Mouse (Mus musculus) hematopoietic stem cell, adult 5-6 weeks (primary cell): ENCODE results near the gene C1qtnf6. TPM values are rescaled to one million over a fixed set of nuclear protein-coding genes. Genes with fewer than 3 reads are reported as not detected.

Experiments used
- ATAC-seq, 2 experiments: fragments of 125-278 bp in 1 of 2; replicated peaks in 1 of 2; 2 replicates each; pipeline ENCODE4 v1.8.0; 2016 to 2017; ENCODE audit warnings: inconsistent platforms in 2 of 2, mild to moderate bottlenecking in 2 of 2, moderate number of reproducible peaks in 2 of 2, low read depth in 1 of 2, moderate TSS enrichment in 1 of 2; ENCODE audit not compliant: low FRiP score in 2 of 2, poor library complexity in 2 of 2, severe bottlenecking in 2 of 2, insufficient read depth in 1 of 2, low TSS enrichment in 1 of 2
- total RNA-seq: library from RNA; stranded (forward); fragments of 172-1452, 232-1000 nt; gene quantifications from 2 replicates; pipeline ENCODE4 v1.2.3, GENCODE M21; 2017

The C1qtnf6 gene
- 1.3 and 2.5 TPM in 2 replicates for total RNA-seq

GRCm38 (mm10) chr15:78530671-78531450 lies at the start of gene C1qtnf6:
TSS of gene C1qtnf6 (minus strand) at chr15:78531416.
- ATAC-seq = no peak

GRCm38 (mm10) chr15:78576284-78576810 lies 45.1 kb upstream of the C1qtnf6 start:
- ATAC-seq = no peak

GRCm38 (mm10) chr15:78572658-78573397 lies 41.6 kb upstream of the C1qtnf6 start, which contains the start of gene Rac2:
TSS of gene Rac2 (minus strand) at chr15:78572783.
- peak; percentile 79 to 84 for ATAC-seq

- ATAC-seq = no peak
These were observed 41.0 kb upstream of the C1qtnf6 start for GRCm38 (mm10) chr15:78572270-78572600.

GRCm38 (mm10) chr15:78571554-78572269 lies 40.5 kb upstream of the C1qtnf6 start:
- peak; percentile 66 to 72 for ATAC-seq

- no peak for ATAC-seq
These were observed 39.0 kb upstream of the C1qtnf6 start for GRCm38 (mm10) chr15:78570170-78570569.

- ATAC-seq = no peak
These were observed 36.4 kb upstream of the C1qtnf6 start for GRCm38 (mm10) chr15:78567608-78568120.

GRCm38 (mm10) chr15:78564764-78565435 lies 33.7 kb upstream of the C1qtnf6 start:
- no peak for ATAC-seq

- peak; percentile 74 to 81 for ATAC-seq
These were observed 32.7 kb upstream of the C1qtnf6 start for GRCm38 (mm10) chr15:78563937-78564336.

- ATAC-seq = no peak
These were observed 32.1 kb upstream of the C1qtnf6 start for GRCm38 (mm10) chr15:78563344-78563743.

GRCm38 (mm10) chr15:78559141-78559979 lies 28.1 kb upstream of the C1qtnf6 start:
- no peak for ATAC-seq

- ATAC-seq = peak; percentile 23 to 33; a peak in 1 of 4 replicates
These were observed 26.7 kb upstream of the C1qtnf6 start for GRCm38 (mm10) chr15:78557693-78558535.

- ATAC-seq = no peak
These were observed 23.5 kb upstream of the C1qtnf6 start for GRCm38 (mm10) chr15:78554545-78555313.

GRCm38 (mm10) chr15:78549189-78549734 lies 18.0 kb upstream of the C1qtnf6 start:
- no peak for ATAC-seq

- no peak for ATAC-seq
These were observed 17.5 kb upstream of the C1qtnf6 start for GRCm38 (mm10) chr15:78548711-78549110.
